Mouse (Mus musculus) ES-E14 (cell line): ENCODE results near the gene Zic2. TPM values are rescaled to one million over a fixed set of nuclear protein-coding genes. Genes with fewer than 3 reads are reported as not detected.

Source experiments
- DNase-seq: peaks from one replicate; pipeline ENCODE4 v3.0.0-alpha.2; 2013; ENCODE audit warnings: low read depth, low spot score
- H3K27ac ChIP-seq: 2 replicates; pipeline ENCODE4 v1.5.1; 2012; ENCODE audit warnings: low read depth, mild to moderate bottlenecking, low read length, moderate library complexity, mixed read lengths; ENCODE audit not compliant: poor library complexity, insufficient read depth, severe bottlenecking
- H3K36me3 ChIP-seq: 2 replicates; pipeline ENCODE4 v1.6.1; 2012; ENCODE audit warnings: mild to moderate bottlenecking, low read length, moderate library complexity, mixed read lengths; ENCODE audit not compliant: control insufficient read depth, poor library complexity, insufficient read depth, severe bottlenecking
- H3K4me1 ChIP-seq, 2 experiments: fragments of 150-350 bp in 1 of 2; sonication (generic) in 1 of 2; 2 replicates each; pipeline ENCODE4 v1.6.1; 2012; ENCODE audit warnings: low read length in 2 of 2, mild to moderate bottlenecking in 1 of 2, mixed read lengths in 1 of 2; ENCODE audit not compliant: control insufficient read depth in 2 of 2, insufficient read depth in 2 of 2, poor library complexity in 1 of 2
- H3K4me3 ChIP-seq, 2 experiments: fragments of 150-350 bp in 1 of 2; sonication (generic) in 1 of 2; 2 replicates each; pipeline ENCODE4 v1.5.1; 2012; ENCODE audit warnings: low read length in 2 of 2, low read depth in 1 of 2, mild to moderate bottlenecking in 1 of 2, mixed read lengths in 1 of 2; ENCODE audit not compliant: insufficient read depth in 1 of 2, poor library complexity in 1 of 2, severe bottlenecking in 1 of 2
- H3K9ac ChIP-seq: 2 replicates; pipeline ENCODE4 v1.6.1; 2012; ENCODE audit warnings: low read depth, mild to moderate bottlenecking, low read length, mixed read lengths; ENCODE audit not compliant: poor library complexity, insufficient read depth, severe bottlenecking
- H3K9me3 ChIP-seq: fragments of 150-350 bp; sonication (generic); 2 replicates; pipeline ENCODE4 v1.6.1; 2012; ENCODE audit warnings: low read depth, mild to moderate bottlenecking, low read length; ENCODE audit not compliant: control insufficient read depth, insufficient read depth
- CHD2 ChIP-seq: IDR thresholded peaks from 2 replicates; pipeline ENCODE4 v1.6.1; 2014; ENCODE audit warnings: mild to moderate bottlenecking, low read depth, low read length, inconsistent platforms
- HCFC1 ChIP-seq: IDR thresholded peaks from 2 replicates; pipeline ENCODE4 v1.6.1; 2012; ENCODE audit warnings: low read length, inconsistent platforms, borderline replicate concordance; ENCODE audit not compliant: insufficient read depth
- MAFK ChIP-seq: IDR thresholded peaks from 2 replicates; pipeline ENCODE4 v1.6.1; 2014; ENCODE audit warnings: mild to moderate bottlenecking, low read depth, low read length, inconsistent platforms; ENCODE audit not compliant: insufficient read depth
- ZC3H11A ChIP-seq: IDR thresholded peaks from 2 replicates; pipeline ENCODE4 v1.6.1; 2012; ENCODE audit warnings: low read depth, mild to moderate bottlenecking, inconsistent platforms, low read length, borderline replicate concordance
- ZNF384 ChIP-seq: IDR thresholded peaks from 2 replicates; pipeline ENCODE4 v1.6.1; 2012; ENCODE audit warnings: low read depth, low read length, inconsistent platforms
- in situ Hi-C, 2 experiments: fragments of 600-800 bp; cut with MboI; formaldehyde crosslinking; loops; one replicate each; pipeline ENCODE4 v1.15.1; 2025; ENCODE audit warnings: low sequenced_read_pairs in 2 of 2, inconsistent platforms in 1 of 2; ENCODE audit not compliant: unreplicated experiment in 2 of 2
- total RNA-seq: library from RNA; depleted of rRNA; stranded (reverse); fragments of 300-350 nt; gene quantifications from 2 replicates; pipeline ENCODE4 v1.2.3, GENCODE M21; 2012

The Zic2 gene
- total RNA-seq, 1 experiment, result 17.3 TPM

- in situ Hi-C loops, result no loop called here
- Histone ChIP-seq H3K9ac (peak overlapping the region; percentile 70), H3K27ac (no peak overlapping the region), H3K4me3 (peak overlapping the region; percentile 68 to 73), H3K36me3 (peaks cover 12% of the 10 kb centered on the region), H3K9me3 (no peaks in the 10 kb centered on the region), H3K4me1 (peaks cover under 1 to 3% of the 10 kb centered on the region in 2 experiments; a peak in 3 of 4 replicates)
- DNase-seq, result no peak
- TF ChIP-seq MAFK, result no peak
- TF ChIP-seq ZNF384, result no peak
- no peak for TF ChIP-seq CHD2
- TF ChIP-seq ZC3H11A, result no peak
- no peak for TF ChIP-seq HCFC1
Measured at GRCm38 (mm10) chr14:122476041-122476821, 996 bp downstream of the Zic2 start.

DNA sequence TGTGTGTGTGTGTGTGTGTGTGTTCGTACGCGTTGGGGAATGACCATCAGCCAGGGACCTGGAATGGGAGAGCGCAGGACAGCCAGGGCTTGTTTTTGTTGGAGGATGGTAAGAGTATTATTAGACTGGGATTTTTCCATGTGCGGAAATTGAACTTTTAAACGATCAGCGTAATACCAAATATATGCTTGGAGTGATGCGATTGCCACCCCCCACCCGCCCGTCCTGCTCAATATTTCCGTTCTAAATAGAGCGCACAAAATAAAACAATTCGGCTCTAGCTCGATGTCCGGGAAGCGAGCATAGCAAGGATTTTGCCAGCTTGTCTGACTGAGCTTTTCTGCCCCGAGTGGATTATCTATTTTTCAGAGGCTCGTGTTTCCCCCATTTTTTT lies 1.6 kb downstream of the Zic2 start:
- Histone ChIP-seq H3K36me3 (peaks cover 12% of the 10 kb centered on the region), H3K9me3 (no peaks in the 10 kb centered on the region), H3K4me1 (peaks cover 2 to 3% of the 10 kb centered on the region in 2 experiments; a peak in 3 of 4 replicates), H3K9ac (peak overlapping the region; percentile 70), H3K27ac (no peak overlapping the region), H3K4me3 (peak overlapping the region; percentile 68 to 73)
- TF ChIP-seq ZC3H11A (no peak), ZNF384 (0 out of 2 replicates have a peak, but pooled peaks have one; percentile 10), MAFK (no peak), CHD2 (no peak), HCFC1 (no peak)
- DNase-seq, result no peak
- in situ Hi-C loops, result no loop called here

DNA sequence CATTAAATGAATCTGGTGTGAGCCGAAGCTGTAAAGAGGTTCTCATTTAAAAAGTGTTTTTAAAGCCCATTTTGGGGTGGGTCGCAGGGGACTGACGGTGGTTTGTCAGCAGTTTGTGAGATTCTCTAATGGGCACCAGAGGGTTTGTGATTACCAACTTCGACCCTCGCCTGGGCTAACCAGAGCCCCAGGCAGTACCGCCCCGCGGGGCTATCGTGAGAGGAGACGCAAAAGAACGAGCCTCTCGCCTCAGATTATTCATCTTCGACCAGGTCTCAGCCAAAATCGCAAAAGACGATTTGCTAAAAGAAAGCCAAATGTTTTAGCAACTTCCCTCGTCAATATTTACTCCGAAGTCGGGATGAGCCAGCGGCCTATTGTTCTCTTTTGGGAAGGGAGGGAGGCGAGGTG lies 2.0 kb downstream of the Zic2 start:
- Histone ChIP-seq H3K4me3 (peak overlapping the region; percentile 68 to 73), H3K36me3 (peaks cover 12% of the 10 kb centered on the region), H3K27ac (no peak overlapping the region), H3K9me3 (no peaks in the 10 kb centered on the region), H3K9ac (peak overlapping the region; percentile 49), H3K4me1 (peaks cover 2 to 3% of the 10 kb centered on the region in 2 experiments; a peak in 3 of 4 replicates)
- in situ Hi-C loops, result no loop called here
- DNase-seq, result no peak
- TF ChIP-seq HCFC1, result no peak
- TF ChIP-seq ZC3H11A, result no peak
- no peak for TF ChIP-seq MAFK
- TF ChIP-seq CHD2, result no peak
- TF ChIP-seq ZNF384, result no peak

DNA sequence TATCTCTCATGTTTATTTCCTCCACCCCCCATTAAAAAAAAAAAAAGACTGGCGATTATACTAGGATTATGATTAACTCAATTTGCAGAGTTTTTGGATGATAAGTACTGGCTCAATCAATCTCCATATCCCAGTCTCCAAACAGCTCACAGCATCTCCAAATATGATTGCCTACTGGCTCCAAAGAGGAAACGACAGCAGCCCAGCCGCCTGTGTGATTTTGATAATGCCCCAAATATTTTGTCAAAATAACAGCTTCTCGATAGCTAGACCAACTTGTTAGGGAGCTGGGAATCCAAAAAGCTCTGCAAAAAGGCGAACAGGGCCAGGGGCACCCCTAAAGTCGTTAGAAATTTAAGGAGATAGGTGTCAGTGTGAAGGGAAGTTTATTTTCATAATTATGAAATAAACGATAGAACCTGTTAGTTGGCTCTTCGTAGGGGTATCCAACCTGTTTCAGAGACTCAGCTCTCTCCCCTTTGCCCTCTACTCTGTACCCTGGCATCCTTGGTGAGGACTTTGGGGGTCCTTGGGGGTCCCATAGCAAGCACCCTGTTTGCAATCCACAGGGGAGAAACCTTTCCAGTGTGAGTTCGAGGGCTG lies 2.8 kb downstream of the Zic2 start:
- in situ Hi-C loops, result no loop called here

More for the DNA sequence above, 2.8 kb downstream of the Zic2 start:
- Histone ChIP-seq H3K36me3 (peaks cover 12% of the 10 kb centered on the region), H3K27ac (no peak overlapping the region), H3K9me3 (no peaks in the 10 kb centered on the region), H3K4me3 (peak overlapping the region; percentile 56 to 73), H3K4me1 (peaks cover 0 to 2% of the 10 kb centered on the region in 2 experiments; a peak in 2 of 4 replicates), H3K9ac (peak overlapping the region; percentile 8; the same call in 1 of the 2 replicates)
- no peak for DNase-seq
- no peak for TF ChIP-seq ZC3H11A
- no peak for TF ChIP-seq HCFC1
- TF ChIP-seq MAFK, result no peak
- TF ChIP-seq ZNF384, result no peak
- no peak for TF ChIP-seq CHD2
